Mouse (Mus musculus) small intestine, adult 2 months (tissue): ENCODE measurements at regions not wholly inside any gene's neighbourhood (a gene's known extent, or its start where the extent isn't known, plus 50 kb on each side); places are given as distances from the start of the nearest gene placed in this dataset.

Experiments
- H3K27ac ChIP-seq: fragments of 200-500 bp; 2 replicates; pipeline ENCODE4 v1.5.1; 2012; ENCODE audit warnings: low read depth, low read length, control low read depth, inconsistent platforms; ENCODE audit not compliant: insufficient read depth
- H3K27me3 ChIP-seq: fragments of 200-500 bp; 2 replicates; pipeline ENCODE4 v1.6.1; 2012; ENCODE audit warnings: mild to moderate bottlenecking, moderate library complexity, low read length, inconsistent platforms; ENCODE audit not compliant: control insufficient read depth, insufficient read depth
- H3K36me3 ChIP-seq: fragments of 200-500 bp; 2 replicates; pipeline ENCODE4 v1.6.1; 2012; ENCODE audit warnings: mild to moderate bottlenecking, low read length, control low read depth, inconsistent platforms; ENCODE audit not compliant: control insufficient read depth, insufficient read depth
- H3K4me1 ChIP-seq: fragments of 200-500 bp; 2 replicates; pipeline ENCODE4 v1.6.1; 2012; ENCODE audit warnings: low read length, inconsistent platforms, mixed read lengths; ENCODE audit not compliant: control insufficient read depth, insufficient read depth, insufficient read length
- H3K4me3 ChIP-seq: fragments of 200-500 bp; 2 replicates; pipeline ENCODE4 v1.5.1; 2012; ENCODE audit warnings: low read depth, mild to moderate bottlenecking, control low read depth, inconsistent platforms, low read length, moderate library complexity
- CTCF ChIP-seq: fragments of 200-500 bp; IDR thresholded peaks from 2 replicates; pipeline ENCODE4 v1.5.1; 2012; ENCODE audit warnings: low read depth, mild to moderate bottlenecking, control low read depth, inconsistent platforms, low read length, moderate library complexity, mixed read lengths; ENCODE audit not compliant: insufficient replicate concordance, insufficient read length; ENCODE audit errors: extremely low read depth
- POLR2A ChIP-seq: fragments of 200-500 bp; IDR thresholded peaks from 2 replicates; pipeline ENCODE4 v1.6.1; 2012; ENCODE audit warnings: low read depth, mild to moderate bottlenecking, control low read depth, inconsistent platforms, low read length, moderate library complexity
- WGBS: fragments of 180-500 bp; shearing (Covaris S2); methylation state at CpG from one replicate; pipeline ENCODE4 v1.1.7; 2018; 5-methylcytosine and 5-hydroxymethylcytosine counted together

DNA sequence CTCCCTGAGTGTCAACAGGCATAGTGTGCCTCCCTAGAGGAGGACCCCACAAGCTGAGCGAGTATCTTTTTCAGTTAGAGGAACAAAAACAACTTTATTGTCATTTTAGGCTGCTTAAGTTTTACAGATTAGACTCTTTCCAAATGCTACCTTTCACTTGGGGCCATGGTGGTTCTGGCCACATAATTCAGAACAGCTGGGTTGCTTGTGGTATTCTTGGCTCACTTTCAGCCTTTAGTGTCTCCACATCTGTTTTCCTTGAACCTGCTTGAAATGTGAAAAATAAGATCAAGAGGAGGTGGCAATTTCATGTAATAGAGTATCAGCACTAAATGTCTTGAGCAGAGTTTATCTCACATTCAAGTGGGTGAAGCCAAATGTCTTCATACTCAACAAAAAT lies 402.7 kb upstream of the Ptger4 start:
- TF ChIP-seq POLR2A (no peak), CTCF (no peak)
- Histone ChIP-seq H3K36me3 (no peaks in the 10 kb centered on the region), H3K4me3 (no peak overlapping the region), H3K27ac (no peak overlapping the region), H3K4me1 (no peaks in the 10 kb centered on the region), H3K27me3 (no peaks in the 10 kb centered on the region; the same call in 1 of the 2 replicates)
- 85% methylated on average over 1 of the region's 1 CpGs for WGBS

DNA sequence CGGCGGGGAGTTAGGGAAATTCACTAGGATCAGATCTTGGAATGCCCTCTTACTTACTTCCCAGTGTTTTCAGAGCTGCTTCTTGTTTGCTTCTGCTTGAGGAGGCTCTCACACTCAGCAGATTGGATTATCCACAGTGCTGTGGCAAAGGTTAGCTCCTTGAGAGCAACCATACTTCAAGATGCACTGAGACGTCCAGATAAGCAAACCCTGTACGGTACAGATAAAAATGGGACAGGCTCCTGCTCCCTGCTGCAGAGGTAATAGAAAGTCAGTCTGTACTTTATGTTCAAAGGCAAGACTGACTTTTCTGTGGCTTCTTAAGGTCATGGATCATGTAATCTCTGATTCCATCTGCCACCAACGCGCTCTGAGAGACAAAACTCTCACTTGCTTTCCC lies 414.8 kb upstream of the Ptger4 start:
- TF ChIP-seq CTCF: no peak
- no peak for TF ChIP-seq POLR2A
- H3K4me3 ChIP-seq: no peak overlapping the region
- no peak overlapping the region for H3K27ac ChIP-seq
- WGBS: 81% methylated on average over 6 of the region's 6 CpGs
- no peaks in the 10 kb centered on the region for H3K27me3 ChIP-seq
- H3K36me3 ChIP-seq: no peaks in the 10 kb centered on the region
- H3K4me1 ChIP-seq: no peaks in the 10 kb centered on the region

DNA sequence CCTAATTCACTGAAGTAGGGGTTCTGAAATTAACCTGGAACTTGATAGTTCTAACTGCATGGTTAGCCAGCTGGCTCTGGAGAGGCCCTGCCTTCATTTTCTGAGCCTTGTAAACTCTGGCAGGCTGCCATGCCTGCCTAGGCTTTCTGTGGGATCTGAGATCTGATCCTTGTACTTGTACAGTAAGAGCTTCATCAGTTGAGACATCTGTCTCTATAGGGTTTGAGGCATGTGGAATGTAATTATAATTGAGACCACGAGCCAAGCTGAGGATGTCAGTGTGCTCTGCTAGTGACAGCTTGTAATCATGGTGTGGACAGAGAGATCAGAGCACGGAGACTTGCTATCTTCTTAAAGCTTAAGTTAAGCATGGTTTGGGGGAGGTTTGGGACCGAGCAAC lies 416.8 kb upstream of the Ptger4 start:
- no peaks in the 10 kb centered on the region for H3K4me1 ChIP-seq

DNA sequence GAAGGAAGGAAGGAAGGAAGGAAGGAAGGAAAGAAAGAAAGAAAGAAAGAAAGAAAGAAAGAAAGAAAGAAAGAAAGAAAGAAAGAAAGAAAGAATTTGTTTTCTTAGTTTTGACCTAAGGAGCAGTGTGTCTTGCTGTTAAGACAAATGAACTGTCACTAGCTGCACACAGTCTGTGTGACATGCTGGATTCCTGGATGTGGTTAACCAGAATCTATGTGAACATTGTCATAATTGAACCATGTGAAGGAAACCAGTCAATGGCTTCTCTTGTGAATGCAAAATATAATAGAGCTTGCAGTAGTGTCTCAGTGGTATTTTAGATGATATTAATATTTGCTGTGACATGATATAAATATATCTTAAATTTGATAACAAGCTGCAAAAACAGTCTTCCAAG lies 427.8 kb upstream of the Ptger4 start:
- no peaks in the 10 kb centered on the region for H3K27me3 ChIP-seq
- H3K27ac ChIP-seq: no peak overlapping the region
- TF ChIP-seq POLR2A: no peak
- no peak for TF ChIP-seq CTCF
- H3K4me3 ChIP-seq: no peak overlapping the region
- no peaks in the 10 kb centered on the region for H3K36me3 ChIP-seq
- no peaks in the 10 kb centered on the region for H3K4me1 ChIP-seq

More for the DNA sequence above, 416.8 kb upstream of the Ptger4 start:
- 64% methylated on average over 3 of the region's 3 CpGs for WGBS
- H3K4me3 ChIP-seq: no peak overlapping the region
- no peak for TF ChIP-seq CTCF
- TF ChIP-seq POLR2A: no peak
- no peak overlapping the region for H3K27ac ChIP-seq
- no peaks in the 10 kb centered on the region for H3K36me3 ChIP-seq
- no peaks in the 10 kb centered on the region for H3K27me3 ChIP-seq

DNA sequence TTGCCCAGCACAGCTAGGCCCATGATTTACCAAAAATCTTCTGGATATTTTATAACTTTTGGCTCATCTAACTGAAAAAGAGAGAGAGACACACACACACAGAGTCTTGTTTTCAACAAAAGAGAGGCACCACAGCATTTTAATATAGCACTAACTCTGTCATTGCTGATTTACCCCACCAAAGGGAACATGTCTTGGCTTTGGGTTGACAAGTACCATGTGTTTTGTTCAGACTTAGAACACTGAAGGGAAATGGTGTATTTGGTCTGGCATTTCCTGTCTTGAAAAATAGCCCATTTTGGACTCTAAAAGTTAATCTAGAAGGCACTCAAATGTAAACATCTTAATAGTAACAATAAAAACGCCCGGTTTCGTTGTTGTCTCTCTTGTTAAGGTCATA lies 432.7 kb upstream of the Ptger4 start:
- H3K27ac ChIP-seq: no peak overlapping the region
- no peaks in the 10 kb centered on the region for H3K4me1 ChIP-seq
- TF ChIP-seq CTCF (no peak), POLR2A (no peak)
- no peaks in the 10 kb centered on the region for H3K27me3 ChIP-seq
- WGBS: 66% methylated on average over 3 of the region's 3 CpGs
- no peaks in the 10 kb centered on the region for H3K36me3 ChIP-seq
- H3K4me3 ChIP-seq: no peak overlapping the region

GRCm38 (mm10) chr15:5693810-5694209 lies 449.8 kb upstream of the Ptger4 start:
- no peaks in the 10 kb centered on the region for H3K27me3 ChIP-seq
- TF ChIP-seq CTCF (no peak), POLR2A (no peak)
- WGBS: 90% methylated on average over 1 of the region's 1 CpGs
- no peaks in the 10 kb centered on the region for H3K4me1 ChIP-seq
- no peaks in the 10 kb centered on the region for H3K36me3 ChIP-seq
- no peak overlapping the region for H3K4me3 ChIP-seq
- H3K27ac ChIP-seq: no peak overlapping the region

GRCm38 (mm10) chr15:5695015-5695414 lies 451.0 kb upstream of the Ptger4 start:
- Histone ChIP-seq H3K27ac (no peak overlapping the region), H3K4me3 (no peak overlapping the region), H3K27me3 (no peaks in the 10 kb centered on the region), H3K36me3 (no peaks in the 10 kb centered on the region), H3K4me1 (no peaks in the 10 kb centered on the region)
- WGBS: 73% methylated on average over 3 of the region's 3 CpGs
- TF ChIP-seq CTCF (no peak), POLR2A (no peak)

- WGBS: 84% methylated on average over 5 of the region's 5 CpGs
- TF ChIP-seq POLR2A (no peak), CTCF (no peak)
- no peaks in the 10 kb centered on the region for H3K4me1 ChIP-seq
- no peak overlapping the region for H3K4me3 ChIP-seq
- no peak overlapping the region for H3K27ac ChIP-seq
- H3K27me3 ChIP-seq: no peaks in the 10 kb centered on the region
- H3K36me3 ChIP-seq: no peaks in the 10 kb centered on the region
These were observed 464.5 kb upstream of the Ptger4 start for GRCm38 (mm10) chr15:5708454-5708853.
